Comparison of ENCODE assay signal across 12 mouse cellular contexts in genomic region chr8:70150158-70150557, GRCm38 (mm10). TPM values are rescaled to one million over a fixed set of nuclear protein-coding genes. Genes with fewer than 3 reads are reported as not detected.
A peak's percentile ranks its signal among the peaks of the same experiment; 100 is the strongest.
DNase-seq lines count a peak whose midpoint lies in the region; ATAC-seq and TF ChIP-seq lines count a peak whose summit lies in the region.
"Had no signal": no experiment of that assay in that cellular context is flagged by ENCODE, and none has a peak within 500 bp of the region (broad histone marks: within the 10 kb centered on the region; RNA-seq: fewer than 3 reads in every experiment).

No protein-coding gene starts in this region.

- 19% methylated on average over 13 of the region's 13 CpGs for WGBS in heart, embryonic 10.5 days
- WGBS in neural tube, embryonic 13.5 days, result 16% methylated on average over 13 of the region's 13 CpGs
- WGBS in neural tube, embryonic 15.5 days, result 15% methylated on average over 13 of the region's 13 CpGs
- 16% methylated on average over 13 of the region's 13 CpGs for WGBS in limb, embryonic 13.5 days
- 16% methylated on average over 13 of the region's 13 CpGs for WGBS in stomach, postnatal 0 days

- peaks cover 40% of the 10 kb centered on the region for H3K27me3 ChIP-seq in heart, embryonic 10.5 days (ENCODE audit: insufficient read depth, poor library complexity, severe bottlenecking)
- H3K27me3 ChIP-seq in neural tube, embryonic 13.5 days, result no peaks in the 10 kb centered on the region
- H3K27me3 ChIP-seq in neural tube, embryonic 15.5 days (replicated peaks), result peaks cover 4% of the 10 kb centered on the region; the same call in 1 of the 2 replicates
- peaks cover 12% of the 10 kb centered on the region for H3K27me3 ChIP-seq in limb, embryonic 13.5 days
- H3K27me3 ChIP-seq in stomach, postnatal 0 days (ENCODE audit: control insufficient read depth, insufficient read depth, low read length), result no peaks in the 10 kb centered on the region

- no peak for DNase-seq in heart, embryonic 10.5 days (ENCODE audit: low spot score)
- DNase-seq in heart, postnatal 36 days, result no peak
- peak; percentile 35 for DNase-seq in stomach, postnatal 0 days (ENCODE audit: low spot score)
- DNase-seq in B cell, adult 2 months, result no peak
- DNase-seq: cerebellum, postnatal 25 days; layer of hippocampus, postnatal 36 days; lung, embryonic 14.5 days had no signal

- ATAC-seq in neural tube, embryonic 13.5 days (ENCODE audit: low read depth), result no peak
- no peak for ATAC-seq in neural tube, embryonic 15.5 days (ENCODE audit: low FRiP score)
- peak; percentile 33; the same call in 1 of the 2 replicates for ATAC-seq in limb, embryonic 13.5 days (ENCODE audit: low FRiP score, low read depth)
- ATAC-seq in stomach, postnatal 0 days (ENCODE audit: low FRiP score, low TSS enrichment), result no peak; the same call in 1 of the 2 replicates
- no peak for ATAC-seq in erythroid progenitor cell, adult 5-6 weeks (replicated peaks; ENCODE audit: low FRiP score, poor library complexity, severe bottlenecking)

- peak overlapping the region; percentile 10; the same call in 1 of the 2 replicates for H3K4me3 ChIP-seq in heart, embryonic 10.5 days
- no peak overlapping the region for H3K4me3 ChIP-seq in neural tube, embryonic 13.5 days
- H3K4me3 ChIP-seq in neural tube, embryonic 15.5 days (replicated peaks), result no peak overlapping the region
- peak overlapping the region; percentile 5; the same call in 1 of the 2 replicates for H3K4me3 ChIP-seq in limb, embryonic 13.5 days
- H3K4me3 ChIP-seq in stomach, postnatal 0 days (ENCODE audit: low read depth, low read length), result no peak overlapping the region

- H3K36me3 ChIP-seq in heart, embryonic 10.5 days, result peaks cover 21% of the 10 kb centered on the region
- peaks cover 22% of the 10 kb centered on the region for H3K36me3 ChIP-seq in neural tube, embryonic 13.5 days
- H3K36me3 ChIP-seq in neural tube, embryonic 15.5 days, result peaks cover 22% of the 10 kb centered on the region
- H3K36me3 ChIP-seq in limb, embryonic 13.5 days, result peaks cover 21% of the 10 kb centered on the region
- H3K36me3 ChIP-seq in stomach, postnatal 0 days (ENCODE audit: control insufficient read depth, insufficient read depth, low read length), result peaks cover 3% of the 10 kb centered on the region

- H3K4me2 ChIP-seq in neural tube, embryonic 13.5 days, result no peak overlapping the region
- H3K4me2 ChIP-seq in neural tube, embryonic 15.5 days, result no peak overlapping the region
- peak overlapping the region; percentile 35 for H3K4me2 ChIP-seq in limb, embryonic 13.5 days (replicated peaks)
- no peak overlapping the region for H3K4me2 ChIP-seq in stomach, postnatal 0 days (replicated peaks; ENCODE audit: low read depth)
- H3K4me2 ChIP-seq: lung, embryonic 14.5 days had no signal

- H3K4me1 ChIP-seq in heart, embryonic 10.5 days, result peaks cover 18% of the 10 kb centered on the region
- H3K4me1 ChIP-seq in neural tube, embryonic 13.5 days (replicated peaks), result peaks cover 9% of the 10 kb centered on the region
- H3K4me1 ChIP-seq in neural tube, embryonic 15.5 days, result peaks cover 5% of the 10 kb centered on the region
- H3K4me1 ChIP-seq in limb, embryonic 13.5 days, result peaks cover 10% of the 10 kb centered on the region
- H3K4me1 ChIP-seq in stomach, postnatal 0 days (replicated peaks; ENCODE audit: control insufficient read depth, insufficient read depth), result no peaks in the 10 kb centered on the region

- H3K9me3 ChIP-seq in heart, embryonic 10.5 days, result no peaks in the 10 kb centered on the region
- H3K9me3 ChIP-seq in neural tube, embryonic 13.5 days, result no peaks in the 10 kb centered on the region
- H3K9me3 ChIP-seq in neural tube, embryonic 15.5 days (replicated peaks), result no peaks in the 10 kb centered on the region
- H3K9me3 ChIP-seq in limb, embryonic 13.5 days, result no peaks in the 10 kb centered on the region
- no peaks in the 10 kb centered on the region for H3K9me3 ChIP-seq in stomach, postnatal 0 days (ENCODE audit: control insufficient read depth, low read length)

- no peak for TF ChIP-seq CTCF in stomach, postnatal 0 days (IDR thresholded peaks at IDR 0.05; ENCODE audit: low read depth)

- H3K27ac ChIP-seq in heart, embryonic 10.5 days, result peak overlapping the region; percentile 59; the same call in 1 of the 2 replicates
- H3K27ac ChIP-seq in neural tube, embryonic 13.5 days (replicated peaks), result no peak overlapping the region
- no peak overlapping the region for H3K27ac ChIP-seq in neural tube, embryonic 15.5 days (replicated peaks)
- H3K27ac ChIP-seq in limb, embryonic 13.5 days, result no peak overlapping the region
- no peak overlapping the region for H3K27ac ChIP-seq in stomach, postnatal 0 days (replicated peaks)
- H3K27ac ChIP-seq: kidney, postnatal 0 days had no signal

- peak overlapping the region; percentile 17; the same call in 1 of the 2 replicates for H3K9ac ChIP-seq in neural tube, embryonic 13.5 days
- H3K9ac ChIP-seq in neural tube, embryonic 15.5 days (replicated peaks), result no peak overlapping the region
- 0 out of 2 replicates have a peak overlapping the region, but pooled peaks have one; percentile 10 for H3K9ac ChIP-seq in limb, embryonic 13.5 days
- H3K9ac ChIP-seq in stomach, postnatal 0 days (ENCODE audit: low read length), result no peak overlapping the region
- H3K9ac ChIP-seq: lung, embryonic 14.5 days had no signal

- TF ChIP-seq EP300 in stomach, postnatal 0 days (optimal IDR thresholded peaks at IDR 0.05), result no peak

- intact Hi-C loops in heart, postnatal 36 days (cut with DNase I), result no loop called here

RNA-seq across cellular contexts. Expression of gene Mef2b, which starts 10.6 kb away (rescaled TPM):
- polyA plus RNA-seq in heart, embryonic 10.5 days (2016; fragmentation: Nextera tagmentation; extraction: Ambion mirVana), result 0.23 and 0.53 TPM in 2 replicates
- total RNA-seq in heart, postnatal 36 days (2021), result under 1 TPM; 0.25 to 0.49 TPM
- 0.52 and 0.53 TPM in 2 replicates for polyA plus RNA-seq in neural tube, embryonic 13.5 days (2015; fragmentation: Nextera tagmentation; extraction: Ambion mirVana)
- 1.4 and 1.5 TPM in 2 replicates for polyA plus RNA-seq in neural tube, embryonic 15.5 days (2015; fragmentation: Nextera tagmentation; extraction: Ambion mirVana)
- polyA plus RNA-seq in limb, embryonic 13.5 days (2015; fragmentation: Nextera tagmentation; extraction: Ambion mirVana), result 0.38 TPM in 2 replicates
- 0.10 TPM in 1 of 2 replicates, not detected in the other for polyA plus RNA-seq in stomach, postnatal 0 days (2015; fragmentation: Nextera tagmentation; extraction: Ambion mirVana)
- total RNA-seq in erythroid progenitor cell, adult 5-6 weeks (2015; ENCODE audit: low replicate concordance), result not detected in 2 replicates
- total RNA-seq in erythroid progenitor cell, adult 5-6 weeks (2017; ENCODE audit: low replicate concordance), result not detected in 2 replicates

RNA-seq across cellular contexts. Expression of gene Borcs8, which starts 10.9 kb away (rescaled TPM):
- polyA plus RNA-seq in heart, embryonic 10.5 days (2016; fragmentation: Nextera tagmentation; extraction: Ambion mirVana), result 39.6 and 43.9 TPM in 2 replicates
- 10 to 100 TPM; 23.5 to 23.7 TPM for total RNA-seq in heart, postnatal 36 days (2021)
- 54.5 and 56.0 TPM in 2 replicates for polyA plus RNA-seq in neural tube, embryonic 13.5 days (2015; fragmentation: Nextera tagmentation; extraction: Ambion mirVana)
- polyA plus RNA-seq in neural tube, embryonic 15.5 days (2015; fragmentation: Nextera tagmentation; extraction: Ambion mirVana), result 60.8 and 62.6 TPM in 2 replicates
- 51.0 and 56.0 TPM in 2 replicates for polyA plus RNA-seq in limb, embryonic 13.5 days (2015; fragmentation: Nextera tagmentation; extraction: Ambion mirVana)
- polyA plus RNA-seq in stomach, postnatal 0 days (2015; fragmentation: Nextera tagmentation; extraction: Ambion mirVana), result 30.1 and 30.5 TPM in 2 replicates
- total RNA-seq in erythroid progenitor cell, adult 5-6 weeks (2015; ENCODE audit: low replicate concordance), result 18.7 and 20.5 TPM in 2 replicates
- 17.3 and 24.7 TPM in 2 replicates for total RNA-seq in erythroid progenitor cell, adult 5-6 weeks (2017; ENCODE audit: low replicate concordance)

RNA-seq across cellular contexts. Expression of gene Rfxank, which starts 11.2 kb away (rescaled TPM):
- polyA plus RNA-seq in heart, embryonic 10.5 days (2016; fragmentation: Nextera tagmentation; extraction: Ambion mirVana), result 16.5 and 18.3 TPM in 2 replicates
- 10 to 100 TPM; 17.2 to 19.6 TPM for total RNA-seq in heart, postnatal 36 days (2021)
- polyA plus RNA-seq in neural tube, embryonic 13.5 days (2015; fragmentation: Nextera tagmentation; extraction: Ambion mirVana), result 11.9 and 12.6 TPM in 2 replicates
- 12.3 and 14.6 TPM in 2 replicates for polyA plus RNA-seq in neural tube, embryonic 15.5 days (2015; fragmentation: Nextera tagmentation; extraction: Ambion mirVana)
- polyA plus RNA-seq in limb, embryonic 13.5 days (2015; fragmentation: Nextera tagmentation; extraction: Ambion mirVana), result 23.8 and 26.0 TPM in 2 replicates
- 8.9 and 9.8 TPM in 2 replicates for polyA plus RNA-seq in stomach, postnatal 0 days (2015; fragmentation: Nextera tagmentation; extraction: Ambion mirVana)
- total RNA-seq in erythroid progenitor cell, adult 5-6 weeks (2015; ENCODE audit: low replicate concordance), result 5.8 and 16.3 TPM in 2 replicates
- total RNA-seq in erythroid progenitor cell, adult 5-6 weeks (2017; ENCODE audit: low replicate concordance), result 2.3 and 4.9 TPM in 2 replicates

RNA-seq across cellular contexts. Expression of gene Nr2c2ap, which starts 19.0 kb away (rescaled TPM):
- polyA plus RNA-seq in heart, embryonic 10.5 days (2016; fragmentation: Nextera tagmentation; extraction: Ambion mirVana), result 35.4 and 39.6 TPM in 2 replicates
- 1 to 10 TPM; 8.3 to 8.5 TPM for total RNA-seq in heart, postnatal 36 days (2021)
- polyA plus RNA-seq in neural tube, embryonic 13.5 days (2015; fragmentation: Nextera tagmentation; extraction: Ambion mirVana), result 34.8 and 40.6 TPM in 2 replicates
- 47.2 and 49.0 TPM in 2 replicates for polyA plus RNA-seq in neural tube, embryonic 15.5 days (2015; fragmentation: Nextera tagmentation; extraction: Ambion mirVana)
- polyA plus RNA-seq in limb, embryonic 13.5 days (2015; fragmentation: Nextera tagmentation; extraction: Ambion mirVana), result 25.1 and 26.0 TPM in 2 replicates
- 31.9 and 33.6 TPM in 2 replicates for polyA plus RNA-seq in stomach, postnatal 0 days (2015; fragmentation: Nextera tagmentation; extraction: Ambion mirVana)
- total RNA-seq in erythroid progenitor cell, adult 5-6 weeks (2015; ENCODE audit: low replicate concordance), result 8.3 TPM in 1 of 2 replicates, not detected in the other
- 2.3 TPM in 1 of 2 replicates, not detected in the other for total RNA-seq in erythroid progenitor cell, adult 5-6 weeks (2017; ENCODE audit: low replicate concordance)

RNA-seq across cellular contexts. Expression of gene Tmem161a, which starts 22.0 kb away (rescaled TPM):
- 93.9 and 123 TPM in 2 replicates for polyA plus RNA-seq in heart, embryonic 10.5 days (2016; fragmentation: Nextera tagmentation; extraction: Ambion mirVana)
- 100 to 1,000 TPM in 1 of 2 experiments, 10 to 100 TPM in 1; 99.2 to 103 TPM for total RNA-seq in heart, postnatal 36 days (2021)
- polyA plus RNA-seq in neural tube, embryonic 13.5 days (2015; fragmentation: Nextera tagmentation; extraction: Ambion mirVana), result 46.6 and 47.4 TPM in 2 replicates
- polyA plus RNA-seq in neural tube, embryonic 15.5 days (2015; fragmentation: Nextera tagmentation; extraction: Ambion mirVana), result 51.1 and 54.0 TPM in 2 replicates
- polyA plus RNA-seq in limb, embryonic 13.5 days (2015; fragmentation: Nextera tagmentation; extraction: Ambion mirVana), result 66.5 and 70.6 TPM in 2 replicates
- 38.2 and 40.8 TPM in 2 replicates for polyA plus RNA-seq in stomach, postnatal 0 days (2015; fragmentation: Nextera tagmentation; extraction: Ambion mirVana)
- total RNA-seq in erythroid progenitor cell, adult 5-6 weeks (2015; ENCODE audit: low replicate concordance), result 2.9 and 14.1 TPM in 2 replicates
- total RNA-seq in erythroid progenitor cell, adult 5-6 weeks (2017; ENCODE audit: low replicate concordance), result 4.9 and 6.5 TPM in 2 replicates

Comparison
In these comparisons a context has a peak if more than half of its experiments do, and no peak if none do; other contexts are left out.
1. H3K9ac ChIP-seq: peak in neural tube, embryonic 13.5 days (single experiment) and limb, embryonic 13.5 days (single experiment); none in neural tube, embryonic 15.5 days (single experiment) and stomach, postnatal 0 days (single experiment).
2. H3K4me3 ChIP-seq: peak in heart, embryonic 10.5 days (single experiment) and limb, embryonic 13.5 days (single experiment); none in neural tube, embryonic 13.5 days (single experiment), neural tube, embryonic 15.5 days (single experiment) and stomach, postnatal 0 days (single experiment).